Mouse (Mus musculus) C2C12 (cell line): ENCODE measurements around the gene Gan. TPM values are rescaled to one million over a fixed set of nuclear protein-coding genes. Genes with fewer than 3 reads are reported as not detected.

Experiments used
- H3K27me3 ChIP-seq: one replicate; pipeline ENCODE4 v1.6.1; 2011; ENCODE audit not compliant: control insufficient read depth, insufficient read depth, insufficient read length
- H3K36me3 ChIP-seq: one replicate; pipeline ENCODE4 v1.6.1; 2011; ENCODE audit not compliant: control insufficient read depth, insufficient read depth
- H3K4me3 ChIP-seq: one replicate; pipeline ENCODE4 v1.5.1; 2011; ENCODE audit warnings: mild to moderate bottlenecking, control low read depth; ENCODE audit not compliant: poor library complexity, insufficient read depth, severe bottlenecking
- H3K79me2 ChIP-seq: one replicate; pipeline ENCODE4 v1.6.1; 2011; ENCODE audit not compliant: control insufficient read depth, insufficient read depth
- H3K79me3 ChIP-seq: one replicate; pipeline ENCODE4 v1.6.1; 2011; ENCODE audit warnings: low read depth, control low read depth
- H3ac ChIP-seq: one replicate; pipeline ENCODE3; 2011; ENCODE audit warnings: low read depth; ENCODE audit not compliant: control insufficient read depth, insufficient read length
- CEBPB ChIP-seq: IDR thresholded peaks from one replicate; pipeline ENCODE4 v1.6.1; 2011; ENCODE audit warnings: low read depth, mild to moderate bottlenecking, control low read depth, moderate library complexity
- CTCF ChIP-seq: IDR thresholded peaks from one replicate; pipeline ENCODE4 v1.5.1; 2011; ENCODE audit not compliant: control insufficient read depth, insufficient read depth, insufficient read length
- FOSL1 ChIP-seq: IDR thresholded peaks from one replicate; pipeline ENCODE4 v1.8.0; 2011; ENCODE audit warnings: mild to moderate bottlenecking, low read length; ENCODE audit not compliant: poor library complexity, insufficient read depth, severe bottlenecking
- MAX ChIP-seq: IDR thresholded peaks from one replicate; pipeline ENCODE4 v1.6.1; 2011; ENCODE audit warnings: mild to moderate bottlenecking, control low read depth
- MYOD1 ChIP-seq: IDR thresholded peaks from one replicate; pipeline ENCODE4 v1.6.1; 2011; ENCODE audit warnings: low read depth; ENCODE audit not compliant: control insufficient read depth, insufficient read length
- MYOG ChIP-seq: IDR thresholded peaks from one replicate; pipeline ENCODE4 v1.6.1; 2011; ENCODE audit not compliant: control insufficient read depth, insufficient read length; ENCODE audit errors: extremely low read depth
- USF1 ChIP-seq: IDR thresholded peaks from one replicate; pipeline ENCODE4 v1.6.1; 2011; ENCODE audit warnings: low read depth, mild to moderate bottlenecking, control low read depth, moderate library complexity
- polyA plus RNA-seq: library from polyadenylated mRNA; unstranded; fragments of >200 nt; fragmentation: generic; extraction: Trizol; gene quantifications from one replicate; pipeline ENCODE4 v1.2.1, GENCODE M21; 2012; ENCODE audit warnings: missing spikeins

Gan gene
- polyA plus RNA-seq, 1 experiment: 2.7 TPM

GRCm38 (mm10) chr8:117197551-117197950, 39.6 kb downstream of the Gan start:
- Histone ChIP-seq H3K79me3 (no peaks in the 10 kb centered on the region), H3K36me3 (peaks cover 23% of the 10 kb centered on the region), H3ac (no peak overlapping the region), H3K4me3 (no peak overlapping the region), H3K79me2 (no peaks in the 10 kb centered on the region), H3K27me3 (no peaks in the 10 kb centered on the region)
- no peak for TF ChIP-seq MYOD1
- TF ChIP-seq USF1: no peak
- no peak for TF ChIP-seq MAX
- TF ChIP-seq FOSL1: no peak
- no peak for TF ChIP-seq MYOG
- TF ChIP-seq CTCF: no peak
- no peak for TF ChIP-seq CEBPB

GRCm38 (mm10) chr8:117198141-117198935, 40.4 kb downstream of the Gan start:
- H3K79me3 ChIP-seq: no peaks in the 10 kb centered on the region
- no peaks in the 10 kb centered on the region for H3K79me2 ChIP-seq
- H3K27me3 ChIP-seq: no peaks in the 10 kb centered on the region
- H3ac ChIP-seq: no peak overlapping the region
- H3K4me3 ChIP-seq: no peak overlapping the region
- peaks cover 23% of the 10 kb centered on the region for H3K36me3 ChIP-seq
- TF ChIP-seq FOSL1: no peak
- no peak for TF ChIP-seq CEBPB
- TF ChIP-seq USF1: no peak
- TF ChIP-seq MAX: no peak
- no peak for TF ChIP-seq MYOD1
- no peak for TF ChIP-seq CTCF
- no peak for TF ChIP-seq MYOG

GRCm38 (mm10) chr8:117199658-117200057, 41.7 kb downstream of the Gan start:
- TF ChIP-seq FOSL1: no peak
- TF ChIP-seq MAX: no peak
- no peak for TF ChIP-seq MYOG
- no peak for TF ChIP-seq CTCF
- Histone ChIP-seq H3K4me3 (no peak overlapping the region), H3K79me2 (no peaks in the 10 kb centered on the region), H3K79me3 (no peaks in the 10 kb centered on the region), H3K27me3 (no peaks in the 10 kb centered on the region), H3ac (no peak overlapping the region), H3K36me3 (peaks cover 19% of the 10 kb centered on the region)

- Histone ChIP-seq H3K79me2 (no peaks in the 10 kb centered on the region), H3K36me3 (peaks cover 17% of the 10 kb centered on the region), H3K4me3 (no peak overlapping the region), H3K27me3 (no peaks in the 10 kb centered on the region), H3ac (no peak overlapping the region), H3K79me3 (no peaks in the 10 kb centered on the region)
- TF ChIP-seq MAX (no peak), FOSL1 (no peak), USF1 (no peak), MYOG (no peak), CTCF (no peak), MYOD1 (no peak), CEBPB (no peak)
Observed at GRCm38 (mm10) chr8:117200346-117200745, 42.4 kb downstream of the Gan start.

GRCm38 (mm10) chr8:117200803-117201202, 42.9 kb downstream of the Gan start:
- Histone ChIP-seq H3K4me3 (no peak overlapping the region), H3K36me3 (peaks cover 13% of the 10 kb centered on the region)

More at GRCm38 (mm10) chr8:117200803-117201202, 42.9 kb downstream of the Gan start:
- TF ChIP-seq CTCF (no peak), USF1 (no peak), CEBPB (no peak), MYOG (no peak), MAX (no peak), FOSL1 (no peak), MYOD1 (no peak)
- H3K79me2 ChIP-seq: no peaks in the 10 kb centered on the region
- H3K27me3 ChIP-seq: no peaks in the 10 kb centered on the region
- H3K79me3 ChIP-seq: no peaks in the 10 kb centered on the region
- H3ac ChIP-seq: no peak overlapping the region
